Mouse (Mus musculus): Measurements from ENCODE around the gene Zfp57. TPM values are rescaled to one million over a fixed set of nuclear protein-coding genes. Genes with fewer than 3 reads are reported as not detected.
"Not testable (repeated sequence)": the region's sequence is repeated elsewhere in the genome, so short reads cannot be mapped to it uniquely, and the experiment has no call there.

Zfp57 gene
- total RNA-seq, 2 experiments from 2014 or later: 25.9 to 27.9 TPM

DNA sequence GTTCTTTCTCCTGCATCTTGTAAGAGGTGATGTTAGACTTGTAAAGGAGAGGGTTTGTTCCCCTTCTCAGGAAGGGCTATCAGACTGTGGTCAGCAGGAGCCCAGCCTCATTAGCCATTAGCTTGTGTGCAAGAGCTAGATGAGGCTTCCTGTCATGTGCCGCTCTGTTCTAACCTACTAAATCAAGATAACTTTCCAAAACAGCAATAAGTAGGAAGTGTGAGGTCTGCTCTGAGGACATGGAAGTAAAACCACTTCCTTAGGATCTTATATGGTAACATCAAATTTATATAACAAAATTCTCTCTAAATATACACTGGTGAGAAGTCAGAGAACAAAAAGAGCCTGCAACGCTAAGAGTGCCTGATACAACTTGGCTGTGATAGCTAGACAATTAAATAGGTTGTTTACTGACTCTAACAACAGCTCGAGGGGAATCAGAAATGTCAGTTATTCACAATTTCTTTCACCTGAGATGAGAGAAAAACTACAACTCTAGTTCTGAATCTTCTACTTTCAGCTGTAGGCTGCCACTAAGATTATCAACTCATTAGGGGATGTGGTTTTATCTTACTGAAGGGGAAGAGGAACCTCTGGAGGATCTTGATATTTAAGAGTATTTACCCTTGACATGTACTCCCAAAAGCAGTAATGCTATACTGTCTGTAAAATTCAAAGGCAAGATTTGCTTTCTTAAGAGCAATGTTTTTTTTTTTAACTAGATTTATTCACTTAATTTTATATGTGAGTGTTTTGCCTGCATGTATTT lies 8.4 kb upstream of the Zfp57 start:
- DNase-seq (ENCODE audit: low spot score in 2 of 2): peak in 1 of 2 experiments; percentile 15
- intact Hi-C loops (cut with DNase I): no loop called here

- intact Hi-C loops (cut with DNase I): no loop called here
- DNase-seq (ENCODE audit: low spot score in 2 of 2): no peak
These were observed 7.1 kb upstream of the Zfp57 start for GRCm38 (mm10) chr17:36993770-36994325.

GRCm38 (mm10) chr17:36994528-36994927 lies 6.4 kb upstream of the Zfp57 start:
- intact Hi-C loops (cut with DNase I): no loop called here
- DNase-seq (ENCODE audit: low spot score in 2 of 2): no peak

- DNase-seq (ENCODE audit: low spot score in 2 of 2): no peak
- intact Hi-C loops (cut with DNase I): no loop called here
These were observed 5.5 kb upstream of the Zfp57 start for GRCm38 (mm10) chr17:36995448-36995847.

DNA sequence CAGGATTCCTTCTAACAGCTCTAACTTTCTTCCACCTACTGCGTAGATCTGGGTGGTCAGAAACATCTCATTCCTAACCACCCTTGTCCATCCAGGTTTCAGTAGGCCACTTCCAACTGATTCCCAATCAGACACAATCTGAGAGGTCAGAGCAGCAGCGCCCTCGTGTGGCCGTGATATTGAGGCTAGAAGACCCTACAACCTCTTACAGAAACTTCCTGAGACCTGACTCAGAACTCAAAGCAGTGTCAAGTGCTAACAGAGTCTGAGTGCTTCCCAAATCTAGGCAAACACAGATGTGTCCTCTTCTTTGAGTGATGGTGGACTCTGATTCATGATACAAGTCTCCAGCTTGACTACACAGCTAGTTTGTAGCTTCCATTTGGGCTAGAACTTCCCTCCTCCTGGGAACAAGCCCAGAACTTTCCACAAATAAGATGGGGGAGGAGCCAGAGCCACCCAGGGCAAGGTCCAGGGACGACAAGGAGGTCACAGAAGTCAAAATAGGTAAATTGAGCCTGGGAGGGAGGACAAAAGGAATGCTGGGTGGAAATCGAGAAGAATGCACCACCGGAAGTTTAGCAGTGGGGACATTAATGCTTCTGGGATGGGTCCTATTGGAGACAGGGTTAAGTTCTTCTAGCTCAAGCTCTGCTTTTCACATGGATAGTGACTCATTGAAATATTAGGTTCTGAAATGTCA lies 3.8 kb upstream of the Zfp57 start:
- intact Hi-C loops (cut with DNase I): no loop called here
- DNase-seq (ENCODE audit: low spot score in 2 of 2): peak; percentile 66 to 82

GRCm38 (mm10) chr17:36998477-36998876 lies 2.5 kb upstream of the Zfp57 start:
- intact Hi-C loops (cut with DNase I): no loop called here
- no peak for DNase-seq (ENCODE audit: low spot score in 2 of 2)

- intact Hi-C loops (cut with DNase I): loop anchor here (2.0 kb wide), 1 partner anchor 44 kb away; no protein-coding TSS in a partner anchor
- peak; percentile 35 to 41 for DNase-seq (ENCODE audit: low spot score in 2 of 2)
These were observed 1.7 kb downstream of the Zfp57 start for GRCm38 (mm10) chr17:37002364-37003330.

GRCm38 (mm10) chr17:37003366-37003765 lies 2.4 kb downstream of the Zfp57 start:
- intact Hi-C loops (cut with DNase I): loop anchor here (2.0 kb wide), 1 partner anchor 43 kb away; no protein-coding TSS in a partner anchor
- no peak for DNase-seq (ENCODE audit: low spot score in 2 of 2)

- no peak for DNase-seq (ENCODE audit: low spot score in 2 of 2)
- intact Hi-C loops (cut with DNase I): no loop called here
These were observed 7.2 kb downstream of the Zfp57 start for GRCm38 (mm10) chr17:37008161-37008560.

DNA sequence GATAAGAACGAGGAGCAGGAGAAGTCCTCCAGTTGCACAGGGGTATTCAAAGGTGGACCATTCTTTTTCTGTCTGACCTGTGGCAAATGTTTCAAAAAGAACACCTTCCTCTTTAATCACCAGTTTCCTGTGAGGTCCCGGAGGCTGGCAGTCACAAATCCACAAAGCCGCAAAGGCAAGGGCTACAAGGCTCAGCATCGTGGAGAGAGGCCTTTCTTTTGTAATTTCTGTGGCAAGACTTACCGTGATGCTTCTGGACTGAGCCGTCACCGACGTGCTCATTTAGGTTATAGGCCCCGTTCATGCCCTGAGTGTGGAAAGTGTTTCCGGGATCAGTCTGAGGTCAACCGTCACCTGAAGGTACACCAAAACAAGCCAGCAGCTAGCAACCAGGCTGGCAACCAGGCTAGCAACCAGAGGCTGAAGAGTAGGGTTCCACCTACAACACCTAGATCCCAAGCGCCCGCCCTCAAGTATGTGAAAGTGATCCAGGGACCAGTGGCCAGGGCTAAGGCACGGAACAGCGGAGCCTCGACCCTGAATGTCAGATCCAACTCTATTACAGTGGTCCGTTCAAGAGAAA lies 8.6 kb downstream of the Zfp57 start:
- no peak for DNase-seq (ENCODE audit: low spot score in 2 of 2)
- intact Hi-C loops (cut with DNase I): no loop called here

GRCm38 (mm10) chr17:37011719-37012118 lies 10.8 kb downstream of the Zfp57 start:
- DNase-seq (ENCODE audit: low spot score in 2 of 2): no peak
- intact Hi-C loops (cut with DNase I): no loop called here

- intact Hi-C loops (cut with DNase I): no loop called here
These were observed 11.2 kb downstream of the Zfp57 start for GRCm38 (mm10) chr17:37012141-37012540.

DNA sequence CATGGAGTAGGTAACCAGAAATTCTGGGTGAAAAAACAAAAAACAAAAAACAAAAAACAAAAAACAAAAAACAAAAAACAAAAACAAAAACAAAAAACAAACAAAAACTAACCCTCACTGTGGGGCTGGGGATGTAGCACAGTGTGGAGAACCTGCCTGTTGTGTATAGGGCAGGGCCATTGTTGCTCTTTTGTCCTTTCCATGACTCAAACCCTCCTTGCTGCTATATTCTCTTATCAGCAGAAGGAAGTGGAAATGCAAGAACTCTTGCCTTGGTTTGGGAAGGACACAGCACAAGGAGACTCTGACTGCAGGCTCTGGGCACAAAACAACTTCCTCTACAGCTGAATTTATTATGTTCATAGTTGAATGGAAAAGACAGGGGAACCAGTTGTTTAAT lies 15.4 kb downstream of the Zfp57 start:
- DNase-seq (ENCODE audit: low spot score in 2 of 2): no peak
- intact Hi-C loops (cut with DNase I): no loop called here

More at GRCm38 (mm10) chr17:37012141-37012540, 11.2 kb downstream of the Zfp57 start:
- no peak for DNase-seq (ENCODE audit: low spot score in 2 of 2)

DNA sequence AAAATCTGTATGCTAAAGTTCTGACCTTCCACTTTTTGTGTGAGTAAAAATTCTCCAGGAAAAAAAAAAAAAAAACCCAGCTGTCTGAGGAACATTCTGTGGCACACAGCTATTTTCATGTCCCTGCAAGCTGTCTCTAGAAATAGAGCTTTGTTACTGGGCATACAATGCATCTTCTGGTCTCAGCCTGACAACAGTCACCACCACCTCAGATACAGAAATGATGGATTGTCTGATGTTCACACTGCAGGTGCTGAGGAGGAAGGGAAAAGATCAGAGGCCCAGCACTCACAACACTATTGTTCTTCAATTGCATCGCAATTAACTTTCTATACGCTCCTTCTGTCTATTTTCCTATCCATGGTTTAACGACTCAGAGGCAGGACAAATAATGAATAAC lies 17.4 kb downstream of the Zfp57 start:
- intact Hi-C loops (cut with DNase I): no loop called here
- peak; percentile 9 to 75 for DNase-seq (ENCODE audit: low spot score in 2 of 2)

- intact Hi-C loops (cut with DNase I): not testable (repeated sequence)
- peak in 1 of 2 experiments; percentile 68 for DNase-seq (ENCODE audit: low spot score in 2 of 2)
These were observed 18.3 kb downstream of the Zfp57 start for GRCm38 (mm10) chr17:37019242-37019641.

DNA sequence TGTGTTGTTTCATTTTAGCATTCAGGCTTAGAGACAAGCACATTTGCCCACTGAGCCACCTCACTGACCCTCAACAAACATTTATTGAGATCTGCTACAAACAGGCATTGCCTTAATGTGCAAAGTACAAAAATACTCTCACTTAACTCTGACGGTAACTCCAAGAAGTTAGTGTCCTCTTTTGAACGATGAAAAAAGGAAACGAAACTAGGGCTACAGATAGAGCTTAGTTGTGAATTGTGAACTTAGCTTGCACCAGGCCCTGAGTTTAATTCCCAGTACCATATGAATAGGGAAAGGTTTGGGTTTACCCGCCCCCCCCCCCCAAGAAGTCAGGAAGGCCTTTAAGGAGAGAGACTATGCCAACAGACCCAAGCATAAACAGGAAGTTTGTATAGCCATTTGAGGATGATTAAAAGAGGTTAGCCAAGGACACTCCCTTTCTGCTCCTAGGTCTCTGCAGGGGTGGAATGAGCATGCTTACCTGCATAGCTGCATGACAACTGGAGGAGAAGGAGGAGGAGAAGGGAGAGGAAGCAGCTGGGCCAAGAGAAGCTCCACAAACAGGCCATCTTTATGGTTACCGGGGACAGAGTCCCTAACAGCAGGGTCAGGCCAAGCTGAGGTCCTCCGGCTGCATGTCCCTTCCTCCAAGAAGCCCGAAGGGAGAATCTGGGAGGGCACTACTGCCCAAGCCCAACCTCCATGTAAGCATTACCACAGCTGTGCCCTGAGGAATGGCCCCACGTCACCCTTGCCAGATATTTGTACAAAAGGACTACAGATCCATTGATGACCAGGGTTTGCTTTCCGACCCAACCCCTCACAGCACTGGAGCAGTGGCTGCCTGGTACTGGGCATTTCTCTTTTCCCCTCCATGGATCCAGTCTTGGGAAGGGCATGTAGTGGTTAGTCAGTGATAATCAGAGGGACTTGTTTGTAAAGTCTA lies 21.9 kb downstream of the Zfp57 start, which contains the start of gene Mog:
TSS of gene Mog (minus strand) at position 771 of the 949 bp plus-strand sequence.
- DNase-seq (ENCODE audit: low spot score in 2 of 2): no peak
- intact Hi-C loops (cut with DNase I): no loop called here

GRCm38 (mm10) chr17:37026425-37026824 lies 25.5 kb downstream of the Zfp57 start:
- intact Hi-C loops (cut with DNase I): no loop called here
- no peak for DNase-seq (ENCODE audit: low spot score in 2 of 2)

DNA sequence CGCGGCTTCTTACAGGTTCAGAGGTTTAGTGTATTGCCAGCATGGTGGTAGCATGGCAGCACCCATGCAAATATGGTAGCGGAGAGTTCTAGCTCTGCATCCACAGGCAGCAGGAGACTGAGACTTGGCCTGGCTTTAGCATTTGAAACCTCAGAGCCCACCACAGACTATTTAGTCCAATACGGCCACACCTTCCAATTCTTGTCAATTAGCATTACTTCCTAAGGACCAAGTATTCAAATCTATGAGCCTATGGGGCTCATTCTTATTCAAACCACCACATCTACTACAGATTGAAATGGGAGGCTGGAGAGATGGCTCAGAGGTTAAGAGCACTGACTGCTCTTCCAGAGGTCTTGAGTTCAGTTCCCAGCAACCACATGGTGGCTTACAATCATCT lies 26.5 kb downstream of the Zfp57 start:
- intact Hi-C loops (cut with DNase I): no loop called here
- no peak for DNase-seq (ENCODE audit: low spot score in 2 of 2)

Data from left cerebral cortex, postnatal 14 days (tissue).